In genomic region chr14:76243581-76244337, GRCm38 (mm10) we compare ENCODE assay signal across 10 mouse cellular contexts.
DNase-seq lines count a peak whose midpoint lies in the region; ATAC-seq and TF ChIP-seq lines count a peak whose summit lies in the region.
"Had no signal": no experiment of that assay in that cellular context is flagged by ENCODE, and none has a peak within 500 bp of the region (broad histone marks: within the 10 kb centered on the region; RNA-seq: fewer than 3 reads in every experiment).

No protein-coding gene starts in this region.

- no peak overlapping the region for H3K4me2 ChIP-seq in lung, postnatal 0 days (replicated peaks; ENCODE audit: low read depth, low read length)
- peak overlapping the region; percentile 25; the same call in 1 of the 2 replicates for H3K4me2 ChIP-seq in forebrain, embryonic 14.5 days (ENCODE audit: low read length)
- H3K4me2 ChIP-seq in liver, embryonic 13.5 days, result peak overlapping the region; percentile 61
- no peak overlapping the region for H3K4me2 ChIP-seq in stomach, postnatal 0 days (replicated peaks; ENCODE audit: low read depth)

- TF ChIP-seq CTCF in lung, postnatal 0 days (IDR thresholded peaks at IDR 0.05), result no peak
- TF ChIP-seq CTCF in stomach, postnatal 0 days (IDR thresholded peaks at IDR 0.05; ENCODE audit: low read depth), result no peak

- no peaks in the 10 kb centered on the region; the same call in 1 of the 2 replicates for H3K4me1 ChIP-seq in lung, postnatal 0 days (ENCODE audit: insufficient read depth, low read depth, low read length)
- H3K4me1 ChIP-seq in forebrain, embryonic 14.5 days (ENCODE audit: control insufficient read depth, insufficient read depth, low read length), result peaks cover 16% of the 10 kb centered on the region
- H3K4me1 ChIP-seq in liver, embryonic 13.5 days (replicated peaks), result peaks cover 38% of the 10 kb centered on the region
- no peaks in the 10 kb centered on the region for H3K4me1 ChIP-seq in stomach, postnatal 0 days (replicated peaks; ENCODE audit: control insufficient read depth, insufficient read depth)

- peak; percentile 26 for DNase-seq in lung, postnatal 0 days (ENCODE audit: low spot score)
- no peak for DNase-seq in lung, postnatal 4 days
- no peak for DNase-seq in forebrain, embryonic 14.5 days (ENCODE audit: low spot score)
- DNase-seq in liver, embryonic 13.5 days, result no peak
- DNase-seq in stomach, postnatal 0 days (ENCODE audit: low spot score), result no peak
- DNase-seq in cerebellum, adult 11-12 months, result no peak
- no peak for DNase-seq in right cerebral cortex, postnatal 25 days
- DNase-seq in cerebellum, postnatal 36 days, result no peak
- DNase-seq: gastrocnemius, postnatal 10 days had no signal

- no peaks in the 10 kb centered on the region for H3K27me3 ChIP-seq in lung, postnatal 0 days (replicated peaks; ENCODE audit: insufficient read depth, low read length)
- H3K27me3 ChIP-seq in forebrain, embryonic 14.5 days (replicated peaks; ENCODE audit: control insufficient read depth, insufficient read depth, low read length), result no peaks in the 10 kb centered on the region
- H3K27me3 ChIP-seq in liver, embryonic 13.5 days, result no peaks in the 10 kb centered on the region
- no peaks in the 10 kb centered on the region for H3K27me3 ChIP-seq in stomach, postnatal 0 days (ENCODE audit: control insufficient read depth, insufficient read depth, low read length)
- H3K27me3 ChIP-seq: Patski had no signal

- H3K4me3 ChIP-seq in lung, postnatal 0 days (ENCODE audit: low read depth, low read length), result no peak overlapping the region
- no peak overlapping the region for H3K4me3 ChIP-seq in forebrain, embryonic 14.5 days (ENCODE audit: low read depth, low read length)
- peak overlapping the region; percentile 40 for H3K4me3 ChIP-seq in liver, embryonic 13.5 days (replicated peaks)
- no peak overlapping the region for H3K4me3 ChIP-seq in stomach, postnatal 0 days (ENCODE audit: low read depth, low read length)

- no peak overlapping the region for H3K27ac ChIP-seq in lung, postnatal 0 days (ENCODE audit: low read length)
- H3K27ac ChIP-seq in forebrain, embryonic 14.5 days (ENCODE audit: low read depth, low read length), result peak overlapping the region; percentile 34; the same call in 1 of the 2 replicates
- H3K27ac ChIP-seq in liver, embryonic 13.5 days, result peak overlapping the region; percentile 72
- no peak overlapping the region for H3K27ac ChIP-seq in stomach, postnatal 0 days (replicated peaks)

- H3K9me3 ChIP-seq in lung, postnatal 0 days (ENCODE audit: low read length), result no peaks in the 10 kb centered on the region
- no peaks in the 10 kb centered on the region for H3K9me3 ChIP-seq in forebrain, embryonic 14.5 days (replicated peaks; ENCODE audit: control insufficient read depth, low read length)
- H3K9me3 ChIP-seq in liver, embryonic 13.5 days (replicated peaks), result no peaks in the 10 kb centered on the region
- H3K9me3 ChIP-seq in stomach, postnatal 0 days (ENCODE audit: control insufficient read depth, low read length), result no peaks in the 10 kb centered on the region

- 44% methylated on average over 14 of the region's 14 CpGs for WGBS in lung, postnatal 0 days
- 62% methylated on average over 14 of the region's 14 CpGs for WGBS in forebrain, embryonic 14.5 days
- 62% methylated on average over 14 of the region's 14 CpGs for WGBS in liver, embryonic 13.5 days (ENCODE audit: insufficient replicate concordance)
- 68% methylated on average over 14 of the region's 14 CpGs for WGBS in stomach, postnatal 0 days

- no peak; the same call in 1 of the 2 replicates for ATAC-seq in lung, postnatal 0 days
- ATAC-seq in forebrain, embryonic 14.5 days, result peak; percentile 51; the same call in 1 of the 2 replicates
- peak; percentile 36; the same call in 1 of the 2 replicates for ATAC-seq in liver, embryonic 13.5 days (ENCODE audit: low read depth)
- peak; percentile 57 for ATAC-seq in stomach, postnatal 0 days (ENCODE audit: low FRiP score, low TSS enrichment)
- ATAC-seq: Patski had no signal

- no peak overlapping the region for H3K9ac ChIP-seq in lung, postnatal 0 days (replicated peaks; ENCODE audit: low read depth)
- H3K9ac ChIP-seq in forebrain, embryonic 14.5 days (ENCODE audit: low read length), result peak overlapping the region; percentile 22; the same call in 1 of the 2 replicates
- peak overlapping the region; percentile 41; the same call in 1 of the 2 replicates for H3K9ac ChIP-seq in liver, embryonic 13.5 days
- H3K9ac ChIP-seq in stomach, postnatal 0 days (ENCODE audit: low read length), result no peak overlapping the region

- H3K36me3 ChIP-seq in lung, postnatal 0 days (ENCODE audit: insufficient read depth, low read length), result no peaks in the 10 kb centered on the region
- no peaks in the 10 kb centered on the region for H3K36me3 ChIP-seq in forebrain, embryonic 14.5 days (ENCODE audit: control insufficient read depth, insufficient read depth, low read length)
- no peaks in the 10 kb centered on the region for H3K36me3 ChIP-seq in liver, embryonic 13.5 days
- no peaks in the 10 kb centered on the region for H3K36me3 ChIP-seq in stomach, postnatal 0 days (ENCODE audit: control insufficient read depth, insufficient read depth, low read length)

- TF ChIP-seq EP300 in lung, postnatal 0 days (IDR thresholded peaks at IDR 0.05), result no peak
- no peak for TF ChIP-seq EP300 in stomach, postnatal 0 days (optimal IDR thresholded peaks at IDR 0.05)

Comparison
In these comparisons a context has a peak if more than half of its experiments do, and no peak if none do; other contexts are left out.
1. H3K27ac ChIP-seq: peak in forebrain, embryonic 14.5 days (single experiment) and liver, embryonic 13.5 days (single experiment); none in lung, postnatal 0 days (single experiment) and stomach, postnatal 0 days (single experiment).
2. H3K4me2 ChIP-seq: peak in forebrain, embryonic 14.5 days (single experiment) and liver, embryonic 13.5 days (single experiment); none in lung, postnatal 0 days (single experiment) and stomach, postnatal 0 days (single experiment).
3. H3K9ac ChIP-seq: peak in forebrain, embryonic 14.5 days (single experiment) and liver, embryonic 13.5 days (single experiment); none in lung, postnatal 0 days (single experiment) and stomach, postnatal 0 days (single experiment).